Mouse (Mus musculus) heart, postnatal 0 days (tissue): ENCODE measurements around the gene Ghsr.

Experiments used
- CTCF ChIP-seq: IDR thresholded peaks from 2 replicates; pipeline ENCODE4 v1.5.1; 2016; ENCODE audit warnings: antibody characterized with exemption, control low read depth, low read depth
- EP300 ChIP-seq: IDR thresholded peaks from 2 replicates; pipeline ENCODE4 v1.6.1; 2016; ENCODE audit warnings: antibody characterized with exemption, low read depth

DNA sequence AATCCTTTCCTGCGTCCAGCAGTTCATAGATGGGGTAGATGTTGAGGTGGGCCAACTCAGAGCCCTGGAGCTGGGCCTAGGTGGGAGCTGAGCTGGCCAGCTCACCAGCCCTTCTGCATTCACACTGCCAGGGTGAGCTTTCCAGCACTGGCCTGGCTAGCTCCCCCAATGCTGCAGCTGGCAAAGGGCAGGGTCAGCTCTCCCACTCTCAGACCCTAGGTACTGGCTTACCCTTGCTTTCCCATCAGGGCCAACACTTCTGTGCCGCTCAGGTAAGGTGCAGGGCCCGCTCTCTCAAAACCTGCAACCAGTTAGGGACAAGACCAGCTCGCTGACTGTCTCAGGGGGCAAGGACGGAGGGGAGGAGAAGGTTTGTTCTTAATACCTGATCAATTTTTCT, 30.4 kb upstream of the Ghsr start:
- TF ChIP-seq CTCF (no peak), EP300 (no peak)
